8 mouse cellular contexts compared by ENCODE assay signal in the genomic region with DNA sequence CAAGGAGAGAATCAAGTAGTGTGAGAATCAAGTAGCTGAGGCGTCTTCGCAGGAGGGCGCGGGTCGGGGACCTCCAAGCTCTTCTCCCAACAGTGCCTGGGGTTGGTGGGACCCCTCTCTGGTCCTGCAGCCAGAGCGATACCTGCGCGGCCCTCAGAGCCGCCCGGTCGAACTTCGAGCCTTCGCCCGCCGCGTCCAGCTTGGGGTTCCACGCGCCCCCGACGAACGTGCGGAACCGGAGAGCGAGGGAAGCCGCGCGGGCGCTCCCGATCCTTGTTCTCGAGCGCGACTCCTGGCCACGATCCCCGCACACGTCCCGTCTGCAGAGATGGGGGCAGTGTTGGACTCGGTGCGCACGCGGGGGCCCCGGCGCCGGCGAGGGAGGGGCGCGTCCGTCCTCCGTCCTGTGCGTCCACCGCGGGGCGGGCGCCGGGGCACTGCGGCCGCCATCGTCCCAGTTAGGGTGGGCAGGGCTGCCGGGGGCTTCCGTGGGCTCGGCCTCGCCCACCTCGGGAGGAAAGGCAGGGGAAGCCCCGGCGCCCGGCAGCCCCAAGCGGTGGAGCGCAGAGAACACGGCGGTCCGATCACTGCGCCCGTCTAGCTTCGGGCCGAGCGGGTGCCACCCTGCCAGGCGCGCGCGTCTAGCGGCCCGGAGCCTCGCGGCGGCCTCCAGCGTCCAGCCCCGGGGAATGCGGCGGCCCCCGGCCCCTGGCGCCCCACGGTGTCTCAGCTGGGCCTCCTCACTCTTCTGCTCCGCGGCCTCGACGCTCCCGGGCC. TPM values are rescaled to one million over a fixed set of nuclear protein-coding genes. Genes with fewer than 3 reads are reported as not detected.
DNase-seq lines count a peak whose midpoint lies in the region; ATAC-seq and TF ChIP-seq lines count a peak whose summit lies in the region.

A gene (plus strand): TSS at position 556 of the 777 bp plus-strand sequence.

- H3K4me1 ChIP-seq in embryonic facial prominence, embryonic 10.5 days, result peaks cover 15% of the 10 kb centered on the region
- H3K4me1 ChIP-seq in heart, postnatal 0 days (ENCODE audit: control insufficient read depth, insufficient read depth), result no peaks in the 10 kb centered on the region
- H3K4me1 ChIP-seq in midbrain, embryonic 12.5 days, result peaks cover 12% of the 10 kb centered on the region

- peak within 1 kb of the TSS; percentile 69 for H3K27ac ChIP-seq in embryonic facial prominence, embryonic 10.5 days (replicated peaks)
- H3K27ac ChIP-seq in heart, postnatal 0 days (ENCODE audit: low read depth), result peak within 1 kb of the TSS; percentile 83
- no peak within 1 kb of the TSS for H3K27ac ChIP-seq in midbrain, embryonic 12.5 days (replicated peaks)

- 3% methylated on average over 93 of the region's 96 CpGs for WGBS in embryonic facial prominence, embryonic 10.5 days
- 3% methylated on average over 70 of the region's 96 CpGs for WGBS in heart, postnatal 0 days
- WGBS in midbrain, embryonic 12.5 days, result 3% methylated on average over 79 of the region's 96 CpGs

- peak within 1 kb of the TSS; percentile 55 for H3K4me3 ChIP-seq in embryonic facial prominence, embryonic 10.5 days
- peak within 1 kb of the TSS; percentile 68 for H3K4me3 ChIP-seq in heart, postnatal 0 days (ENCODE audit: low read depth, low read length)
- H3K4me3 ChIP-seq in midbrain, embryonic 12.5 days, result peak within 1 kb of the TSS; percentile 38

- H3K9me3 ChIP-seq in embryonic facial prominence, embryonic 10.5 days, result 0 out of 2 replicates have a peak, but pooled peaks cover 3% of the 10 kb centered on the region
- H3K9me3 ChIP-seq in heart, postnatal 0 days (replicated peaks; ENCODE audit: control insufficient read depth, low read length), result no peaks in the 10 kb centered on the region
- no peaks in the 10 kb centered on the region for H3K9me3 ChIP-seq in midbrain, embryonic 12.5 days

- peak; percentile 37; the same call in 1 of the 2 replicates for ATAC-seq in heart, postnatal 0 days (ENCODE audit: insufficient read depth, low read depth)
- ATAC-seq in midbrain, embryonic 12.5 days (ENCODE audit: low FRiP score, low read depth), result no peak
- ATAC-seq in erythroid progenitor cell, adult 5-6 weeks (replicated peaks; ENCODE audit: low FRiP score, poor library complexity, severe bottlenecking), result no peak

- peak; percentile 14 for DNase-seq in T-cell, adult 2 months (ENCODE audit: low spot score)
- peak; percentile 54 for DNase-seq in embryonic facial prominence, embryonic 10.5 days (ENCODE audit: low spot score)
- DNase-seq in heart, postnatal 0 days (ENCODE audit: low spot score), result no peak
- peak; percentile 53 to 78 for DNase-seq in kidney, postnatal 25 days
- DNase-seq in cerebellum, postnatal 4 days (ENCODE audit: low spot score in 2 of 2), result no peak
- no peak for DNase-seq in layer of hippocampus, adult 9-11 months

- peak within 1 kb of the TSS; percentile 64 for H3K4me2 ChIP-seq in heart, postnatal 0 days (ENCODE audit: low read depth, low read length)
- H3K4me2 ChIP-seq in midbrain, embryonic 12.5 days (replicated peaks), result peak within 1 kb of the TSS; percentile 49

- H3K36me3 ChIP-seq in embryonic facial prominence, embryonic 10.5 days (replicated peaks), result no peaks in the 10 kb centered on the region
- H3K36me3 ChIP-seq in heart, postnatal 0 days (replicated peaks; ENCODE audit: control insufficient read depth, insufficient read depth, low read length), result 0 out of 2 replicates have a peak, but pooled peaks cover 5% of the 10 kb centered on the region
- H3K36me3 ChIP-seq in midbrain, embryonic 12.5 days, result no peaks in the 10 kb centered on the region

- peaks cover 77% of the 10 kb centered on the region for H3K27me3 ChIP-seq in embryonic facial prominence, embryonic 10.5 days (replicated peaks; ENCODE audit: low read depth, poor library complexity, severe bottlenecking)
- H3K27me3 ChIP-seq in heart, postnatal 0 days (ENCODE audit: control insufficient read depth, insufficient read depth, low read length), result peaks cover 54% of the 10 kb centered on the region
- peaks cover 62% of the 10 kb centered on the region for H3K27me3 ChIP-seq in midbrain, embryonic 12.5 days

- peak within 1 kb of the TSS; percentile 72 for H3K9ac ChIP-seq in heart, postnatal 0 days (replicated peaks; ENCODE audit: low read depth, low read length)
- H3K9ac ChIP-seq in midbrain, embryonic 12.5 days (replicated peaks), result no peak within 1 kb of the TSS

- no peak for TF ChIP-seq CTCF in heart, postnatal 0 days (IDR thresholded peaks at IDR 0.05; ENCODE audit: low read depth)

- no peak for TF ChIP-seq EP300 in heart, postnatal 0 days (IDR thresholded peaks at IDR 0.05; ENCODE audit: low read depth)

RNA-seq across cellular contexts. Expression of the gene that starts here (rescaled TPM):
- polyA plus RNA-seq in embryonic facial prominence, embryonic 10.5 days (2016; fragmentation: Nextera tagmentation; extraction: Ambion mirVana), result 2.5 and 2.7 TPM in 2 replicates
- 11.9 and 14.1 TPM in 2 replicates for total RNA-seq in heart, postnatal 0 days (2014; rRNA removed; ENCODE audit: low replicate concordance)
- polyA plus RNA-seq in heart, postnatal 0 days (2015; fragmentation: Nextera tagmentation; extraction: Ambion mirVana), result 4.0 and 4.6 TPM in 2 replicates
- polyA plus RNA-seq in midbrain, embryonic 12.5 days (2016; fragmentation: Nextera tagmentation; extraction: Ambion mirVana), result 2.5 and 2.6 TPM in 2 replicates
- total RNA-seq in erythroid progenitor cell, adult 5-6 weeks (2015; ENCODE audit: low replicate concordance), result not detected in 2 replicates
- 0.13 TPM in 1 of 2 replicates, not detected in the other for total RNA-seq in erythroid progenitor cell, adult 5-6 weeks (2017; ENCODE audit: low replicate concordance)

Comparison
In these comparisons a context has a peak if more than half of its experiments do, and no peak if none do; other contexts are left out.
1. RNA of the gene that starts here (total RNA-seq): 11.9 to 14.1 TPM in heart, postnatal 0 days; 0.13 TPM in erythroid progenitor cell, adult 5-6 weeks; every median in the first group is over 10 times any median in the second.
2. DNase-seq: peak in T-cell, adult 2 months (single experiment), embryonic facial prominence, embryonic 10.5 days (single experiment) and kidney, postnatal 25 days (2 of 2); none in heart, postnatal 0 days (single experiment), cerebellum, postnatal 4 days (0 of 2) and layer of hippocampus, adult 9-11 months (single experiment).
3. Peak in every context shown above with its lines, with median percentiles within 50 percentile points of each other: H3K4me3 ChIP-seq.